Mouse (Mus musculus): ENCODE measurements around the gene Pygb.

The Pygb gene

GRCm38 (mm10) chr2:150841109-150841508 is 54.6 kb downstream of the Pygb start:
- DNase-seq (ENCODE audit: low spot score) = no peak

GRCm38 (mm10) chr2:150842049-150842461 is 55.5 kb downstream of the Pygb start:
- DNase-seq (ENCODE audit: low spot score) = no peak

- DNase-seq (ENCODE audit: low spot score) = no peak
Observed at GRCm38 (mm10) chr2:150844798-150845197, 58.3 kb downstream of the Pygb start.

GRCm38 (mm10) chr2:150847436-150847995 is 61.0 kb downstream of the Pygb start:
- no peak for DNase-seq (ENCODE audit: low spot score)

- DNase-seq (ENCODE audit: low spot score) = no peak
Observed at GRCm38 (mm10) chr2:150851251-150851650, 64.7 kb downstream of the Pygb start.

DNA sequence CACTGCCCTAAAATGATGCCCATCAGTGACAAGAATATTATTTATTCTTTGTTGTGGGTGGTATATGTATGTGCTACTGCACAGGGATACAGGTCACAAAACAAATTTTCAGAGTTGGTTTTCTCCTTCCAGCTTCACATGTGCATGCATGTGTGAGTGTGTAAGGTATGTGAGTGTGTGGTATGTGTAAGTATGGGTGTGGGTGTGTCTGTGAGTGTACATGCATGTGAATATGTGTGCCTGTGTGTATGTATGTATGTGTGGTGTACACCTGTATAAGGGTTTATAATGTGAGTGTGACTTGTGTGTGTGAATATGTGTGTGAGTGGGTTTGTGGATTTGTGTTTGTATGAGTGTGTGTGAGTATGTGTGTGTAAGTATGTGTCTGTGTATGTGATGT is 68.7 kb downstream of the Pygb start:
- DNase-seq (ENCODE audit: low spot score) = no peak

- no peak for DNase-seq (ENCODE audit: low spot score)
Observed at GRCm38 (mm10) chr2:150858724-150859487, 72.4 kb downstream of the Pygb start.

- no peak for DNase-seq (ENCODE audit: low spot score)
Observed at GRCm38 (mm10) chr2:150859709-150860470, 73.4 kb downstream of the Pygb start.

DNA sequence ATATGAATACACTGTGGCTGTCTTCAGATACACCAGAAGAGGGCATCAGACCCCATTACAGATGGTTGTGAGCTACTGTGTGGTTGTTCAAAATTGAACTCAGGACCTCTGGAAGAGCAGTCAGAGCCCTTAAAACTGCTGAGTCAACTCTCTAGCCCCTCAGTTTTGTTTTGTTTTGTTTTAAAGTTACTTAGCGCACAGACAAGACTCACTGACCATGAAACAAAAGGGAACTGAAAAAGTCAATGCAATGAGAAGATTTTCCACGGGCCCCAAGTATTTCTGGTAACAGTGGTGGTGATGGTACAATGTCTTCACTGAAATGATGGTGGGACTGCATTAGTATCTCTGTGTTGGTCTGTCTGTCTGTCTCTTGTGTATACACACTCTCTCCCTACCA is 74.6 kb downstream of the Pygb start:
- DNase-seq (ENCODE audit: low spot score) = no peak

DNA sequence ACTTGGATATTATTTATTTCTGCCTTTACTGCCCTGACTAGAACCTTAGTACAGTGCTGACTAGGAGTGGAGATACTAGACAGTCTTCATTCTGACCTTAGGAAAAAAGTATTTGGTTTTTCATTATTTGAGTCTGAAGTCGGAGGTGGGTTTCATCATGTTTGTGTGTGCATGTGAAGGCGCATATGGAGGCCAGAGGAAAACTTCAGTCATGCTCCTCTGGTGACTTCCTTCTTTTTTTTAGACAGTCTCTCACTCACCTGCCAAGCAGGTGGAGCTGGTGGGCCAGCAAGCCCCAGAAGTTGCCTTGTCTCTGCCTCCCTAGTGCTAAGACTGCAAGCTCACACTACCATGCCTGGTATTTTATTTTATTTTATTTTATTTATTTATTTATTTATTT is 80.5 kb downstream of the Pygb start:
- DNase-seq (ENCODE audit: low spot score) = no peak

DNA sequence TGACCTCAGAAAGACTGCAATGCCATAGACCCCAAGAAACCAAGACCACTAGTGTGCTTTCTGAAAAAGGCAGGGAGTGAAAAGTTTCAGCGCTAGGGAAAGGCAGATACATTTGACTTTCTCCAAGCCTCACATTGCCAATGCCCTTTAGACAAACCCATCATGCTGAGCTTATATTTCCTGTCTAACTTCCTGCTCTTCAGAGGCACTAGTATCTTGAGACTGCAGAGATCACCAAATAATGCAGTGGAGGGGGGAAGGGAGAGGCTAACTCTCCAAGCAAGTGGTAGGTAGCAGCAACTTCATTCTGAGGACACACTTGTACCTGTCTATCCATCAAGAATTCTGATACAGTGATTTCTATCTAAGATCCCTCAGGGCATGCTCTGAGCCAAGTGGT is 82.9 kb downstream of the Pygb start:
- no peak for DNase-seq (ENCODE audit: low spot score)

DNA sequence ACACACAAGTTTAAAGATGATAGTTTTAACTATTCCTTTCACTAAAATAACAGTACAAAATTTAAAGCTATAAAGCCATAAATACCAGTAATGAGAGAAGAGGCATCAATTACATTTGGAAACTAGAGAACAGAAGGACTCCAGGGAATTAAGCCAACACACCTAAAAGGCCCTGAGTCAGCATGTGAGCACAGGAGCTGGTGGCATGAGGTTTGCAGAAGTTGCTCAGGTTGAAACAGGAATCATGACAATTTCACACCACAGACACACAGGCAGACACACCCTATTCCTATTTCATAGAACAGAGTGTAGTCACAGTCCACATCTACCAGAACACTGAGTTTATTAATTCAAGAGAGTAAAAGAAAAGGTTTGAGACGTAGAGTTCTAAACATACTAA is 88.0 kb downstream of the Pygb start:
- DNase-seq (ENCODE audit: low spot score) = no peak

- no peak for DNase-seq (ENCODE audit: low spot score)
Observed at GRCm38 (mm10) chr2:150875226-150875625, 88.7 kb downstream of the Pygb start.

GRCm38 (mm10) chr2:150877561-150877960 is 91.0 kb downstream of the Pygb start:
- no peak for DNase-seq (ENCODE audit: low spot score)
